Mouse (Mus musculus) liver, postnatal 0 days (tissue): ENCODE measurements at regions not wholly inside any gene's neighbourhood (a gene's known extent, or its start where the extent isn't known, plus 50 kb on each side); places are given as distances from the start of the nearest gene placed in this dataset.

Source experiments
- ATAC-seq: fragments of 200-750 bp; cut with Nextera tagmentation; 2 replicates; pipeline ENCODE4 v1.8.0; 2017; ENCODE audit warnings: mild to moderate bottlenecking, moderate library complexity
- DNase-seq: peaks from one replicate; pipeline ENCODE4 v3.0.0-alpha.2; 2016
- H3K27ac ChIP-seq: fragments of 300-500 bp; sonication (generic); 2 replicates; pipeline ENCODE4 v1.5.1; 2014; ENCODE audit warnings: antibody characterized with exemption, moderate library complexity, mild to moderate bottlenecking, low read depth
- H3K27me3 ChIP-seq: fragments of 300-500 bp; sonication (generic); 2 replicates; pipeline ENCODE4 v1.6.1; 2014; ENCODE audit warnings: low read length, control low read depth, mixed read lengths; ENCODE audit not compliant: insufficient read depth
- H3K36me3 ChIP-seq: fragments of 300-500 bp; sonication (generic); replicated peaks from 2 replicates; pipeline ENCODE4 v1.6.1; 2014; ENCODE audit warnings: mild to moderate bottlenecking, control low read depth, low read length, moderate library complexity, mixed read lengths; ENCODE audit not compliant: insufficient read depth
- H3K4me1 ChIP-seq: fragments of 300-500 bp; sonication (generic); 2 replicates; pipeline ENCODE4 v1.6.1; 2014; ENCODE audit warnings: antibody characterized with exemption, mild to moderate bottlenecking, control low read depth; ENCODE audit not compliant: insufficient read depth
- H3K4me2 ChIP-seq: fragments of 300-500 bp; sonication (generic); 2 replicates; pipeline ENCODE4 v1.6.1; 2014; ENCODE audit warnings: low read depth, mild to moderate bottlenecking, low read length, moderate library complexity, mixed read lengths
- H3K4me3 ChIP-seq: fragments of 300-500 bp; sonication (generic); 2 replicates; pipeline ENCODE4 v1.5.1; 2014; ENCODE audit warnings: low read depth, low read length
- H3K9ac ChIP-seq: fragments of 300-500 bp; sonication (generic); replicated peaks from 2 replicates; pipeline ENCODE4 v1.6.1; 2014; ENCODE audit warnings: mild to moderate bottlenecking, moderate library complexity
- H3K9me3 ChIP-seq: fragments of 300-500 bp; sonication (generic); 2 replicates; pipeline ENCODE4 v1.6.1; 2016; ENCODE audit warnings: mild to moderate bottlenecking, control low read depth, low read length, mixed read lengths
- CTCF ChIP-seq: sonication (generic); IDR thresholded peaks from 2 replicates; pipeline ENCODE4 v1.5.1; 2016; ENCODE audit warnings: antibody characterized with exemption, low read depth
- EP300 ChIP-seq: IDR thresholded peaks from 2 replicates; pipeline ENCODE4 v1.6.1; 2016; ENCODE audit warnings: antibody characterized with exemption, low read depth, mild to moderate bottlenecking
- WGBS: fragments of 180-500 bp; shearing (Covaris S2); extraction: QIAGEN DNeasy Blood & Tissue Kit; methylation state at CpG from one replicate; pipeline ENCODE4 v1.1.7; 2014; ENCODE audit not compliant: insufficient replicate concordance; 5-methylcytosine and 5-hydroxymethylcytosine counted together

GRCm38 (mm10) chr7:116816494-116816893, 312.3 kb downstream of the Nucb2 start:
- Histone ChIP-seq H3K36me3 (no peaks in the 10 kb centered on the region), H3K4me3 (no peak overlapping the region), H3K27ac (no peak overlapping the region), H3K27me3 (no peaks in the 10 kb centered on the region), H3K9me3 (no peaks in the 10 kb centered on the region), H3K4me2 (no peak overlapping the region), H3K4me1 (no peaks in the 10 kb centered on the region; the same call in 1 of the 2 replicates), H3K9ac (no peak overlapping the region)
- no peak for ATAC-seq
- no peak for DNase-seq
- WGBS: 79% methylated on average over 2 of the region's 2 CpGs
- TF ChIP-seq CTCF (no peak), EP300 (no peak)

- no peaks in the 10 kb centered on the region for H3K36me3 ChIP-seq
Observed at GRCm38 (mm10) chr7:116817991-116818390, 313.8 kb downstream of the Nucb2 start.

GRCm38 (mm10) chr7:116820613-116821012, 316.4 kb downstream of the Nucb2 start:
- no peak overlapping the region for H3K4me3 ChIP-seq
- DNase-seq: no peak
- no peak overlapping the region for H3K4me2 ChIP-seq
- H3K27ac ChIP-seq: no peak overlapping the region
- no peaks in the 10 kb centered on the region for H3K9me3 ChIP-seq
- H3K9ac ChIP-seq: no peak overlapping the region
- H3K27me3 ChIP-seq: no peaks in the 10 kb centered on the region
- no peak for ATAC-seq
- H3K4me1 ChIP-seq: no peaks in the 10 kb centered on the region; the same call in 1 of the 2 replicates
- no peaks in the 10 kb centered on the region for H3K36me3 ChIP-seq
- TF ChIP-seq CTCF: no peak
- TF ChIP-seq EP300: no peak
- 78% methylated on average over 5 of the region's 5 CpGs for WGBS

More at GRCm38 (mm10) chr7:116817991-116818390, 313.8 kb downstream of the Nucb2 start:
- Histone ChIP-seq H3K4me3 (no peak overlapping the region), H3K9ac (no peak overlapping the region), H3K9me3 (no peaks in the 10 kb centered on the region), H3K27me3 (no peaks in the 10 kb centered on the region), H3K27ac (no peak overlapping the region), H3K4me2 (no peak overlapping the region), H3K4me1 (no peaks in the 10 kb centered on the region; the same call in 1 of the 2 replicates)
- 54% methylated on average over 7 of the region's 7 CpGs for WGBS
- DNase-seq (peak; percentile 14), ATAC-seq (no peak; the same call in 1 of the 2 replicates)
- TF ChIP-seq CTCF: no peak
- no peak for TF ChIP-seq EP300

GRCm38 (mm10) chr7:116842894-116843293, 338.7 kb downstream of the Nucb2 start:
- Histone ChIP-seq H3K4me1 (no peaks in the 10 kb centered on the region), H3K4me3 (no peak overlapping the region), H3K27ac (no peak overlapping the region), H3K9ac (no peak overlapping the region), H3K4me2 (no peak overlapping the region), H3K9me3 (no peaks in the 10 kb centered on the region), H3K36me3 (no peaks in the 10 kb centered on the region), H3K27me3 (no peaks in the 10 kb centered on the region)
- no peak for TF ChIP-seq EP300
- no peak for TF ChIP-seq CTCF
- DNase-seq (no peak), ATAC-seq (no peak)
- 50% methylated on average over 3 of the region's 3 CpGs for WGBS

GRCm38 (mm10) chr7:116847846-116848730, 343.9 kb downstream of the Nucb2 start:
- 78% methylated on average over 17 of the region's 17 CpGs for WGBS

GRCm38 (mm10) chr7:116853351-116853750, 349.2 kb downstream of the Nucb2 start:
- Histone ChIP-seq H3K27me3 (no peaks in the 10 kb centered on the region), H3K4me3 (no peak overlapping the region), H3K36me3 (no peaks in the 10 kb centered on the region), H3K4me2 (no peak overlapping the region), H3K4me1 (no peaks in the 10 kb centered on the region), H3K9me3 (no peaks in the 10 kb centered on the region), H3K27ac (no peak overlapping the region), H3K9ac (no peak overlapping the region)
- TF ChIP-seq CTCF (no peak), EP300 (no peak)
- 79% methylated on average over 3 of the region's 3 CpGs for WGBS
- no peak for ATAC-seq
- no peak for DNase-seq

More at GRCm38 (mm10) chr7:116847846-116848730, 343.9 kb downstream of the Nucb2 start:
- ATAC-seq (no peak), DNase-seq (no peak)
- H3K9me3 ChIP-seq: no peaks in the 10 kb centered on the region
- H3K27ac ChIP-seq: no peak overlapping the region
- no peak overlapping the region for H3K9ac ChIP-seq
- no peak for TF ChIP-seq EP300
- TF ChIP-seq CTCF: no peak
- no peaks in the 10 kb centered on the region for H3K27me3 ChIP-seq
- no peak overlapping the region for H3K4me3 ChIP-seq
- no peaks in the 10 kb centered on the region for H3K4me1 ChIP-seq
- no peaks in the 10 kb centered on the region for H3K36me3 ChIP-seq
- no peak overlapping the region for H3K4me2 ChIP-seq
